Mouse (Mus musculus): ENCODE measurements at regions not wholly inside any gene's neighbourhood (a gene's known extent, or its start where the extent isn't known, plus 50 kb on each side); places are given as distances from the start of the nearest gene placed in this dataset.

DNA sequence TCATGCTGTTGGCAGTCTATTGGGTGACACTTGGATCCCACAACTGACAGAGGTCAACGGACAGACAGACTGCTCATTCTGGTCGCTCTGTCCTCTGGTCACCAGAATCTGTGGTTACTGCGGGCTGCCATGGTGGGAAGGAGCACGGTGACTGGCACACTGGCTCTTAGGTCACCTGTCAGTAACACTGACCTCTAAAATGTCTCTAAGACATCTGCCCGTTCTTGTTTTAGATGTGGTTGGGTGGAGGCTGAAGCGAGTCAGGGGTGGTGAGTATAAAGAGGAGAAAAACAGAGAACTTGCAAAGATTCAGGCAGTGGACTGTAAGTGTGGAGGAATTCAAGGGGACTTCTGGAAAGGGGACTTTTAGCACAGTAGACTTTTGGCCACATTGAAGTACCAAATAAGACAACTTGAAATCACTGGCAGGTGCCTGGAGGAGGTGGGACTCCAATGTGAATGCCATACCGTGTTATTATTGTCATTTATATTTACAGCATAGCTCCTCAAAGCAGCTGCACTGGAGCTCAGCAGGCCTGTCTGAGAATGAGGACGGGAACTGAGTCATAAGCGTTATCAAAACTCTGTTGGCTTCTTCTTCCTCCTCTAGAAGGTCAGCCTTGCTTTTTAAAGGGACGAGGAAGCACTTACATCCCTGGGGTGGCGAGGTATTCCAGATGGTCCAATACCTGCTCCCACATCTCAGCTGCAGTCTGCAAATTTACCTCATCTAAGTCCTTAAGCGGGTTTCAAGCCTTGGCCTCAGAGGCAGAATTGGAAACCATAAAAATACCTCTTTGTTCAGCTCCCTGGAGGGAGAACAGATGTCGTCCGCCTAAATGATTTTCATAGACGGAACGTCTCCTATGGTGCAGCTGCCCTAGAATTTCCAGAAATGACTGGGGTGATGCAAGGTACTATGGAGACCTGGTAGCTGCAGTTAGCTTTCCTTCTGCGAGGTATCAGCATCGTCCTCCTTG is 351.3 kb downstream of the Nuak1 start:
- no peak for TF ChIP-seq POLR2A (IDR thresholded peaks at IDR 0.05; ENCODE audit: insufficient read length, low read depth)
- TF ChIP-seq USF1 (IDR thresholded peaks at IDR 0.05; ENCODE audit: low read depth), result no peak
- peak in 2 of 3 experiments; percentile 45 to 75 for TF ChIP-seq MYOD1 (IDR thresholded peaks at IDR 0.05; ENCODE audit: control insufficient read depth in 1 of 3, insufficient read length in 2 of 3, low read depth in 2 of 3)
- TF ChIP-seq E2F4 (IDR thresholded peaks at IDR 0.05; ENCODE audit: insufficient read depth), result no peak
- no peak for TF ChIP-seq SRF (IDR thresholded peaks at IDR 0.05; ENCODE audit: control insufficient read depth, insufficient read length, low read depth)
- no peak for TF ChIP-seq TCF12 (IDR thresholded peaks at IDR 0.05; ENCODE audit: insufficient read depth, poor library complexity, severe bottlenecking)
- no peak for TF ChIP-seq REST (IDR thresholded peaks at IDR 0.05; ENCODE audit: insufficient read depth, insufficient read length)
- TF ChIP-seq MYOG (IDR thresholded peaks at IDR 0.05; ENCODE audit: control insufficient read depth in 1 of 3, insufficient read depth in 1 of 3, insufficient read length in 2 of 3, low read depth in 2 of 3), result peak; percentile 31 to 84 (median 46)
- TF ChIP-seq TCF3 (IDR thresholded peaks at IDR 0.05; ENCODE audit: insufficient read length, low read depth), result peak; percentile 39
- no peak for TF ChIP-seq CEBPB (IDR thresholded peaks at IDR 0.05; ENCODE audit: insufficient read depth, poor library complexity, severe bottlenecking)
